Mouse (Mus musculus) spleen, postnatal 36 days (tissue): ENCODE measurements around the gene Gpr183.
A peak's percentile ranks its signal among the peaks of the same experiment; 100 is the strongest.

Source experiments
- DNase-seq, 2 experiments: peaks; one replicate each; pipeline ENCODE4 v3.0.0; 2022; ENCODE audit warnings: low spot score in 2 of 2, mixed read lengths in 1 of 2

Gene Gpr183

GRCm38 (mm10) chr14:121964990-121965389 is at the start of gene Gpr183:
Gene Gpr183 (minus strand): TSS chr14:121965195.
- DNase-seq: peak; percentile 71 to 75

GRCm38 (mm10) chr14:122013417-122013951 is 48.5 kb upstream of the Gpr183 start:
- DNase-seq: peak; percentile 78 to 81

- DNase-seq: peak; percentile 66 to 72
Observed at GRCm38 (mm10) chr14:122012814-122013213, 47.8 kb upstream of the Gpr183 start.

GRCm38 (mm10) chr14:122012193-122012592 is 47.2 kb upstream of the Gpr183 start:
- DNase-seq: no peak

GRCm38 (mm10) chr14:122011768-122012167 is 46.8 kb upstream of the Gpr183 start:
- DNase-seq: no peak

- DNase-seq: no peak
Observed at GRCm38 (mm10) chr14:122010301-122010700, 45.3 kb upstream of the Gpr183 start.

- peak; percentile 88 to 89 for DNase-seq
Observed at GRCm38 (mm10) chr14:122009502-122009901, 44.5 kb upstream of the Gpr183 start.

- no peak for DNase-seq
Observed at GRCm38 (mm10) chr14:122008261-122008660, 43.3 kb upstream of the Gpr183 start.

GRCm38 (mm10) chr14:122003812-122004211 is 38.8 kb upstream of the Gpr183 start:
- DNase-seq: no peak

GRCm38 (mm10) chr14:122002224-122002623 is 37.2 kb upstream of the Gpr183 start:
- no peak for DNase-seq

- DNase-seq: no peak
Observed at GRCm38 (mm10) chr14:122000346-122001105, 35.5 kb upstream of the Gpr183 start.

- no peak for DNase-seq
Observed at GRCm38 (mm10) chr14:121999455-121999854, 34.5 kb upstream of the Gpr183 start.

- DNase-seq: peak; percentile 67 to 72
Observed at GRCm38 (mm10) chr14:121996786-121997185, 31.8 kb upstream of the Gpr183 start.

- DNase-seq: peak; percentile 60 to 61
Observed at GRCm38 (mm10) chr14:121995557-121995870, 30.5 kb upstream of the Gpr183 start.

GRCm38 (mm10) chr14:121994846-121995556 is 30.0 kb upstream of the Gpr183 start:
- no peak for DNase-seq

GRCm38 (mm10) chr14:121994171-121994700 is 29.2 kb upstream of the Gpr183 start:
- DNase-seq: no peak

- DNase-seq: no peak
Observed at GRCm38 (mm10) chr14:121993616-121994015, 28.6 kb upstream of the Gpr183 start.

- no peak for DNase-seq
Observed at GRCm38 (mm10) chr14:121992395-121993280, 27.6 kb upstream of the Gpr183 start.

- DNase-seq: no peak
Observed at GRCm38 (mm10) chr14:121991921-121992320, 26.9 kb upstream of the Gpr183 start.

- DNase-seq: no peak
Observed at GRCm38 (mm10) chr14:121990897-121991296, 25.9 kb upstream of the Gpr183 start.

- no peak for DNase-seq
Observed at GRCm38 (mm10) chr14:121989869-121990268, 24.9 kb upstream of the Gpr183 start.

- no peak for DNase-seq
Observed at GRCm38 (mm10) chr14:121989331-121989730, 24.3 kb upstream of the Gpr183 start.
